Mouse (Mus musculus): Measurements from ENCODE around the gene Eif4a2.

The Eif4a2 gene

DNA sequence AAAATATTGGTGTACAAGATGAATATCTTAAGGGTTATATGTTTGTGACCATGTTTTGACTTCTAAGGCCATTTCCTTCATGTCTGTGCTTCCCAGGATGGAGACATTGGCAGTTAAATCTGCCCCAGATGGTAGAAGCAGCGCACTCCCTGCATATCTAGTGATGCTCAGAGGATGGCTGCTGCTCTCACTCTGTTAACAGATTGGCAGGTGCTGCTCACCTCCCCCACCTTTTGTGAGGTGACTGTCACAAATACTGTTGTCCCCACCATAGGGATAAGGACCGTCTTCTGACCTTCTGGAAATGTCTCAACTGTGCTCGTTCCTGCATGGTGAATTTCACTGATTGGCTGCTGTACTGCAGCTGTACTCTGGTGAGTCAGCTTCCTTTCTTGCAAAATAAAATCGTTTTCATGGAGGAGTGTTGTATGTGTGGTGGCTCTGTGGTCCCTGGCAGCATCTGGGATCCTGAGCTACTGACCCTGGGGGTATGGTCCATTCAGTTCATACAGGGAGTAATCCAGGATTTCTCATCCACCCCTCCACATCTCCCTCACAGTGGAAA lies 29.2 kb downstream of the Eif4a2 start:
- in situ Hi-C loops (cut with MboI) = loop anchor here (25.0 kb wide), 1 partner anchor 249 kb away; the partner anchor contains the start of gene Ahsg

- in situ Hi-C loops (cut with MboI) = loop anchor here (25.0 kb wide), 1 partner anchor 254 kb away; the partner anchor contains the start of gene Ahsg
Observed at GRCm38 (mm10) chr16:23140911-23141310, 33.7 kb downstream of the Eif4a2 start.

- in situ Hi-C loops (cut with MboI) = loop anchor here (25.0 kb wide), 1 partner anchor 257 kb away; the partner anchor contains the start of gene Ahsg
Observed at GRCm38 (mm10) chr16:23144326-23144725, 37.1 kb downstream of the Eif4a2 start.

- in situ Hi-C loops (cut with MboI) = loop anchor here (25.0 kb wide), 1 partner anchor 258 kb away; the partner anchor contains the start of gene Ahsg
Observed at GRCm38 (mm10) chr16:23145211-23145610, 38.0 kb downstream of the Eif4a2 start.

DNA sequence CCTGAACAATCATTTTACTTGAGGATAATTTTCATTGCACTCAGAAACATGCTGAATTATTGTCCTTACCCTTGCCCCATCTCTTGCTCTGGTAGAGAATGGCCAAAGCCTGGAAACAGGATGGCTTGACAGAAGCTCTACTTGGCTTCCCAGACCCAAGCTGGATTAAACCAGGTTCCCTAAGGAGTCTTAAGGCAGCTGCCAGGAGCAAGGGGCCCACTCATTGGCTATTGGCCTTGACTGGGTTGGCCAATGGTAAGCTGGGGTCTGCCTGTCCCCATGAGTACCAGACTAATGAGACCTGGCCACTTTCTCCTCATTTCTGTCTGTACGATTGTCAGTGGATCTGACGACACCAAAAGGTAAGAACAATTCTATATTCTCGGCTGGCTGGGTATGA lies 39.0 kb downstream of the Eif4a2 start, which contains the start of gene Adipoq:
Gene Adipoq, plus strand, starts transcription at position 257 of the 400 bp plus-strand sequence.
- in situ Hi-C loops (cut with MboI) = loop anchor here (25.0 kb wide), 1 partner anchor 259 kb away; the partner anchor contains the start of gene Ahsg

GRCm38 (mm10) chr16:23148936-23149335 lies 41.7 kb downstream of the Eif4a2 start:
- in situ Hi-C loops (cut with MboI) = loop anchor here (25.0 kb wide), 1 partner anchor 262 kb away; the partner anchor contains the start of gene Ahsg

GRCm38 (mm10) chr16:23149396-23149795 lies 42.2 kb downstream of the Eif4a2 start:
- in situ Hi-C loops (cut with MboI) = loop anchor here (25.0 kb wide), 1 partner anchor 262 kb away; the partner anchor contains the start of gene Ahsg

GRCm38 (mm10) chr16:23151423-23151822 lies 44.2 kb downstream of the Eif4a2 start:
- in situ Hi-C loops (cut with MboI) = no loop called here

- in situ Hi-C loops (cut with MboI) = no loop called here
Observed at GRCm38 (mm10) chr16:23154261-23154660, 47.0 kb downstream of the Eif4a2 start.

- in situ Hi-C loops (cut with MboI) = no loop called here
Observed at GRCm38 (mm10) chr16:23157013-23157412, 49.8 kb downstream of the Eif4a2 start.

GRCm38 (mm10) chr16:23158292-23158691 lies 51.0 kb downstream of the Eif4a2 start:
- in situ Hi-C loops (cut with MboI) = no loop called here

DNA sequence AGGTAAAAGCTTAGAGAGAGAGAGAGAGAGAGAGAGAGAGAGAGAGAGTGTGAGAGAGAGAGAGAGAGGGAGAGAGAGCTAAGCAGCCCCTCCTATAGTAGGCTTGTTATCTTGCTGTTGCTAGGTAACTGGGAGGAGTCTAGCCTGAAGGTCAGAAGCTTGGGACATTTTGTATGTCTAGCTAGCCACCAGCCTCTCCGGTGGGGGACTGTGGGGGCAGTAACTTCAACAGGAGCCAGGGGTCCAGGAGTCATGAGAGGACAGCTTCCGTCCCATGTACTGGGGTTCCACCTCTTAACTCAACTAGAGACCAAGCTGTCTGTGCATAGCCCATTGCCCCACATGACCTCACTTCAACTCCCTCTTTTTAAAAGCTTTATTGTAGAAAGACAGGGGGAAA lies 51.7 kb downstream of the Eif4a2 start:
- in situ Hi-C loops (cut with MboI) = no loop called here

- in situ Hi-C loops (cut with MboI) = no loop called here
Observed at GRCm38 (mm10) chr16:23159749-23160148, 52.5 kb downstream of the Eif4a2 start.

DNA sequence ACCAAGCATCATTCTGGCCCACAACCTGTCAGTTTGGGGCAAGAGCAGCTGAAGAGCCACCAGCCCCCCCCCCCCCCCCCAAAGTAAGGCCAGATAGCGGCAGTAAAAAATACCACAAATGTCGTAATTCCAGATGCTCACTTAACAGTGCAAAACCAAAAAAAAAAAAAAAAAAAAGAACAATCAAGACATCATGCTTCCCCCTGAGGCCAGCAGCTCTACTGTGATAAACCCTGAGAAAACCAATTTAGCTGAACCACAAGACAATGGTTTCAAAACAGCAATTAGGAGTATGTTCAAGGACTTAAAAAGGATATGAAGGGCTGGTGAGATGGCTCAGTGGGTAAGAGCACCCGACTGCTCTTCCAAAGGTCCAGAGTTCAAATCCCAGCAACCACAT lies 54.9 kb downstream of the Eif4a2 start:
- in situ Hi-C loops (cut with MboI) = no loop called here

Data from mature B cell (primary cell).